Mouse (Mus musculus) heart, postnatal 0 days (tissue): ENCODE measurements around the gene Adamts6.

ENCODE experiments used
- CTCF ChIP-seq: IDR thresholded peaks from 2 replicates; pipeline ENCODE4 v1.5.1; 2016; ENCODE audit warnings: antibody characterized with exemption, control low read depth, low read depth
- EP300 ChIP-seq: IDR thresholded peaks from 2 replicates; pipeline ENCODE4 v1.6.1; 2016; ENCODE audit warnings: antibody characterized with exemption, low read depth

DNA sequence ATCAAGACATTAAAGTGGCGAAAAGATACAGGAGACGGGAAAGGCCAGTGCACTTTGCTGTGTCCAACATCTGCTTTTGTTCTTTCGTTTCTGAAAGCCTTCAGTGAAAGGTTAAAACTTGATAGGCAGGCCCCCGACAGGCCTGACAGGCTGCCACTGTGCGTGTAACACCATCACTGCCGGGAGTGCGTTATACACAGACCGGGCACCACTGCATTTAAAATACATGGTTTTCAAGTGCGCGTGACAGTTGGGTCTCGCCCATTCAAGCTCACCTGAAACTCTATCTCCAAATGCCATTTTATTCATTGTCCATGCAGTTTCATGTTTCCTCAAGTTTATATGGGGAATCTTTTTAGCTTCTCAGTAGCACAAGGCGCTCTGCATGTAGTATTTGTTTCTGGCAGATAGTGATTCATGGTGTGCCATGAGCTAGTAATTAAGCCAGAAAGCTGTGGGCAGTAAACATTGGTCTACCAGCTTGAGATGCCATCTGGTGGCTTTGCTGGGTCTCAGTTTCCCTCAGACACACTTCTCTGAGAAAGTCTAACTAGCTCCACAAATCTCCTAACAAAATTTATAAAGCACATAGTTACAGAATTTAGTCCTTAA, 195.6 kb downstream of the Adamts6 start:
- TF ChIP-seq EP300: no peak
- no peak for TF ChIP-seq CTCF
